Mouse (Mus musculus) olfactory bulb, adult 2 months (tissue): ENCODE data around the gene Rab21.

Experiments used
- CTCF ChIP-seq: fragments of 200-500 bp; IDR thresholded peaks from 2 replicates; pipeline ENCODE4 v1.5.1; 2012; ENCODE audit warnings: low read depth, mild to moderate bottlenecking, low read length, moderate library complexity; ENCODE audit not compliant: insufficient read depth
- POLR2A ChIP-seq: fragments of 200-500 bp; IDR thresholded peaks from 2 replicates; pipeline ENCODE4 v1.6.1; 2012; ENCODE audit warnings: mild to moderate bottlenecking, low read depth, low read length, moderate library complexity; ENCODE audit not compliant: insufficient read depth

- TF ChIP-seq CTCF (no peak), POLR2A (no peak)
Observed at GRCm38 (mm10) chr10:115314287-115314581, 1.2 kb downstream of the Rab21 start.
